Mouse (Mus musculus): ENCODE measurements around the gene Mpo. TPM values are rescaled to one million over a fixed set of nuclear protein-coding genes. Genes with fewer than 3 reads are reported as not detected.

The Mpo gene
- total and polyA plus RNA-seq, 3 experiments: 0.05 to 1.7 TPM; not detected in 1

DNA sequence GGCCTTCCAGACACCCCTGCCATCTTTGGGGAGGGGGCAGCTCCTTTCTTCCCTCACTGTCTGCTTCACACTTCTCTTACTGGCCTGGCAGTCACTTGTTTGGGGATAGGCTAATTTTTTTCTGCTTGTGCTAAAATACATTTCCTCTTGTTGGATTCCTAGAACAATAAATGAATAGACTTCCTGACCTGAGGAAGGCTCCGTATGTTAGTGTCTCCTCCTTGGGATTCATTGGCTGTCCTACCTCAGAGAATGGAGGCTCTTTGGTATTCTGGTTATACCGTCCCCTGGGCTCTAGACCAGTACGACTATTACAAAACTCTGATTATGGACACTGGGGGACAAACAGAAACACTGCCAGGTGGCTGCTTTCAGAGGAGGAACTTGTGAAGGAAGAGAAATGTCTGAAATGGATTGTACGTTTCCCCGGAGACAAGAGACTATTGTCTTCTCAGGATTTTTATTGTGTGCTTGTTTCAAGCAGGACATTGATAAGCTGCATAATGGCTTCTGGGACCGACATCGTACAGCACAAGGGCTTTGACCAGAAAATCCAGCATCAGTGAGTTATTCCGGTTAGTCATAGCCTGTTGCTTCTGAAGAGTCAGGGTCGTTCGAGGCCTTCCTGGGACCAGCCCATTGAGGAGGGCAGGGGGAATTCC is 35.0 kb downstream of the Mpo start, which contains the start of gene Lpo:
Gene Lpo (minus strand): TSS at position 51 of the 662 bp plus-strand sequence.
- H3K4me1 ChIP-seq (ENCODE audit: insufficient read depth, low read depth, low read length): no peaks in the 10 kb centered on the region
- H3K9me3 ChIP-seq (replicated peaks): no peaks in the 10 kb centered on the region
- H3K36me3 ChIP-seq (replicated peaks): no peaks in the 10 kb centered on the region
- H3K27me3 ChIP-seq (ENCODE audit: insufficient read depth, low read length): peaks cover 9% of the 10 kb centered on the region
- no peak for DNase-seq (ENCODE audit: low spot score)
- TF ChIP-seq GATA2 (IDR thresholded peaks at IDR 0.05; ENCODE audit: borderline replicate concordance, low read depth, low read length): no peak
- no peak for TF ChIP-seq GATA1 (IDR thresholded peaks at IDR 0.05; ENCODE audit: borderline replicate concordance, low read length)
- TF ChIP-seq CTCF (IDR thresholded peaks at IDR 0.05; ENCODE audit: low read depth, low read length): no peak
- ATAC-seq (ENCODE audit: extremely low read depth, insufficient number of reproducible peaks, low FRiP score, poor library complexity, severe bottlenecking): no peak
- H3K4me3 ChIP-seq (ENCODE audit: low read depth, low read length): no peak within 1 kb of the TSS

DNA sequence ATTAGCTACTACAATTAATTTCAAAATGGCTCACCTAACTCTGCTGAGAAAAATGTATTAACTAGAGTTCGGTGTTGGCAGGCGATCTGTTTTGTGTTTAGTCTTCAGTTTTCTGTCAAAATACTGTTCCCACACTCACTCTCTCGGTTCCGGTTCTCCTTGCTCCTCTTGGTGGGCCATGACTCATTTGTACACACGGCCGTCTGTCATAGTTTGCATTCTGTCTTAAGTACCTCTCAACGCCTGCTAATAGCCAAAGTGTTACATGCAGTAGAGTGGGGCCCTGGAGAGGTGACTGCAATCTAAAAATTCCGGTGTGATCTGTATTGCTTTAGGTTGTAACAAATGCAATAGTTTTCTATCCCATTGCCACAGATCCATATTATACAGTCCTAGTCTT is 47.3 kb downstream of the Mpo start:
- DNase-seq (ENCODE audit: low spot score): no peak
- Histone ChIP-seq H3K27me3 (ENCODE audit: insufficient read depth, low read length) (peaks cover 7% of the 10 kb centered on the region), H3K4me1 (ENCODE audit: insufficient read depth, low read depth, low read length) (no peaks in the 10 kb centered on the region), H3K9me3 (replicated peaks) (no peaks in the 10 kb centered on the region), H3K4me3 (ENCODE audit: low read depth, low read length) (no peak overlapping the region), H3K36me3 (replicated peaks) (no peaks in the 10 kb centered on the region)
- ATAC-seq (ENCODE audit: extremely low read depth, insufficient number of reproducible peaks, low FRiP score, poor library complexity, severe bottlenecking): no peak
- TF ChIP-seq POLR2AphosphoS5 (IDR thresholded peaks at IDR 0.05; ENCODE audit: insufficient replicate concordance, low read depth, low read length) (no peak), GATA1 (IDR thresholded peaks at IDR 0.05; ENCODE audit: borderline replicate concordance, low read length) (no peak), CTCF (IDR thresholded peaks at IDR 0.05; ENCODE audit: low read depth, low read length) (no peak), TAL1 (conservative IDR thresholded peaks at IDR 0.05; ENCODE audit: low read depth, low read length) (no peak), GATA2 (IDR thresholded peaks at IDR 0.05; ENCODE audit: borderline replicate concordance, low read depth, low read length) (no peak)

DNA sequence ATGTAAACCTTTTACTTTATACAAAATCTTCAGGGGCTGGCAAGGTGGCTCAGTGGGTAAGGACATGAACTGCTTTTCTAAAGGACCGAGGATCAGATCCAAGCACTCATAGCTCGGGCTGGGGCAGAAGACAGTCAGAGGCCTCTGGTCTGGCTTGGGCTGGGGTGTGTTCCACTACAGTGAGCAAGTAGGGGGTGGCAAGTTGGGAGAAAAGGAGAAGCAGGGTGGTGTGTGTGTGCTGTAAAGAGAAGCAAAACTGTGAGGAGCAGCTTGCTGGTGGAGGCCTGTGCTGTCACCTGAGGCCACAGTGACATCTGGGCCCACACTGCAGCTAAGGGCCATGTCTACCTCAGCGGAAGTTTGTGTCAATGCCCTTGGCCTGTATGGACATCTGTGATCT is 48.1 kb downstream of the Mpo start:
- no peaks in the 10 kb centered on the region for H3K36me3 ChIP-seq (replicated peaks)
- DNase-seq (ENCODE audit: low spot score) (no peak), ATAC-seq (ENCODE audit: extremely low read depth, insufficient number of reproducible peaks, low FRiP score, poor library complexity, severe bottlenecking) (no peak)
- H3K9me3 ChIP-seq (replicated peaks): no peaks in the 10 kb centered on the region
- H3K27me3 ChIP-seq (ENCODE audit: insufficient read depth, low read length): peaks cover 7% of the 10 kb centered on the region
- no peak overlapping the region for H3K4me3 ChIP-seq (ENCODE audit: low read depth, low read length)
- TF ChIP-seq CTCF (IDR thresholded peaks at IDR 0.05; ENCODE audit: low read depth, low read length): no peak
- TF ChIP-seq GATA1 (IDR thresholded peaks at IDR 0.05; ENCODE audit: borderline replicate concordance, low read length): no peak
- no peak for TF ChIP-seq POLR2AphosphoS5 (IDR thresholded peaks at IDR 0.05; ENCODE audit: insufficient replicate concordance, low read depth, low read length)
- no peak for TF ChIP-seq TAL1 (conservative IDR thresholded peaks at IDR 0.05; ENCODE audit: low read depth, low read length)
- TF ChIP-seq GATA2 (IDR thresholded peaks at IDR 0.05; ENCODE audit: borderline replicate concordance, low read depth, low read length): no peak
- no peaks in the 10 kb centered on the region for H3K4me1 ChIP-seq (ENCODE audit: insufficient read depth, low read depth, low read length)

DNA sequence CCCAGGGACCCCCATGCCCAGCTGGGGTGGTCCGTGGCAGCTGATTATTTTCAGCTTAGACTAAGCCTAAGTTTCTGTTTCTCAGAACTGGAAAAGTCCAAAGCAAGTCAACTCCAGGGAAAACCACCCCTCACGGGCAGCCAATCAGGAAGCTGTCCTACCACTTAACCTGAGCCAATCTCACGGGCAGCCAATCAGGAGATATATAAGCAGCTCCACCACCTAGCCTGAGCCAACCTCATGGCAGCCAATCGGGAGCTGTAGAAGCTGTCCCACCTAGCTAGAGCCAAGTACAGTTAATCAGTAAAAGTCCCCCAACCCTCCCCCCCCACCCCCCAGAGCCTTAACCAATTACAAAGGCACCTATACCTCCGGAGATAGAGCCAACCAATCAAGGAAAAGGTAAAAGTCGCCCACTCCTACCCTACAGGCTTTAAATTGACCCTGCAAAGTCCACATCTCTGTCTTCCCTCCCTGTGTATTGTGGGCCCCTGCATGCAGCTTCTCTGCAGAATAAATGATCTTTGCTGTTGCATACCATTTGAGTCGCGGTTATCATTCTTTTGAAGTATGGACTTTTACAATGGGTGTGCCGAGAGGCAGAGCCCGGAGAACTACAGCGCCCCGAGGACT is 53.7 kb downstream of the Mpo start:
- H3K9me3 ChIP-seq (replicated peaks): no peaks in the 10 kb centered on the region
- DNase-seq (ENCODE audit: low spot score): no peak
- ATAC-seq (ENCODE audit: extremely low read depth, insufficient number of reproducible peaks, low FRiP score, poor library complexity, severe bottlenecking): no peak
- H3K4me1 ChIP-seq (ENCODE audit: insufficient read depth, low read depth, low read length): no peaks in the 10 kb centered on the region
- H3K4me3 ChIP-seq (ENCODE audit: low read depth, low read length): no peak overlapping the region
- no peaks in the 10 kb centered on the region for H3K36me3 ChIP-seq (replicated peaks)
- no peak for TF ChIP-seq TAL1 (conservative IDR thresholded peaks at IDR 0.05; ENCODE audit: low read depth, low read length)
- TF ChIP-seq CTCF (IDR thresholded peaks at IDR 0.05; ENCODE audit: low read depth, low read length): no peak
- TF ChIP-seq GATA2 (IDR thresholded peaks at IDR 0.05; ENCODE audit: borderline replicate concordance, low read depth, low read length): no peak
- TF ChIP-seq GATA1 (IDR thresholded peaks at IDR 0.05; ENCODE audit: borderline replicate concordance, low read length): no peak
- no peak for TF ChIP-seq POLR2AphosphoS5 (IDR thresholded peaks at IDR 0.05; ENCODE audit: insufficient replicate concordance, low read depth, low read length)
- peaks cover 3% of the 10 kb centered on the region; the same call in 1 of the 2 replicates for H3K27me3 ChIP-seq (ENCODE audit: insufficient read depth, low read length)

DNA sequence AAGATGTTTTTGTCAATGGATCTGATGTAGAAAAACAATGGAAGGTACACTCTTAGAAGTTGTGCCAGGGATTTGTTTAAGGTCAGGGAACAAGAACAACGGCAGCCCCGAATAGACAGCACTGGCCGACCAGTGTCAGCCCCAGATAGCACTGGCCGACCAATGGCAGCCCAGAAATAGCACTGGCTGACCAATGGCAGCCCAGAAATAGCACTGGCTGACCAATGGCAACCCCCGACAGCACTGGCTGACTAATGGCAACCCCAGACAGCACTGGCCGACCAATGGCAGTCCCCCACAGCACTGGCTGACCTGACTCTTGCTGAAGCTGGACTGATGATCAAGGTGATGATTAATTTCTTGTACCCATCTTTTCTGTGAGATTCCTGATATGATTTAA is 54.5 kb downstream of the Mpo start:
- TF ChIP-seq GATA2 (IDR thresholded peaks at IDR 0.05; ENCODE audit: borderline replicate concordance, low read depth, low read length) (no peak), CTCF (IDR thresholded peaks at IDR 0.05; ENCODE audit: low read depth, low read length) (no peak), POLR2AphosphoS5 (IDR thresholded peaks at IDR 0.05; ENCODE audit: insufficient replicate concordance, low read depth, low read length) (no peak), GATA1 (IDR thresholded peaks at IDR 0.05; ENCODE audit: borderline replicate concordance, low read length) (no peak), TAL1 (conservative IDR thresholded peaks at IDR 0.05; ENCODE audit: low read depth, low read length) (no peak)
- DNase-seq (ENCODE audit: low spot score): no peak

More for the DNA sequence above, 54.5 kb downstream of the Mpo start:
- Histone ChIP-seq H3K27me3 (ENCODE audit: insufficient read depth, low read length) (peaks cover 3% of the 10 kb centered on the region; the same call in 1 of the 2 replicates), H3K4me3 (ENCODE audit: low read depth, low read length) (no peak overlapping the region), H3K4me1 (ENCODE audit: insufficient read depth, low read depth, low read length) (peaks cover 3% of the 10 kb centered on the region; the same call in 1 of the 2 replicates), H3K36me3 (replicated peaks) (no peaks in the 10 kb centered on the region), H3K9me3 (replicated peaks) (no peaks in the 10 kb centered on the region)
- no peak for ATAC-seq (ENCODE audit: extremely low read depth, insufficient number of reproducible peaks, low FRiP score, poor library complexity, severe bottlenecking)

Data from G1E (cell line).